Mouse (Mus musculus) kidney, embryonic 16.5 days (tissue): ENCODE measurements at regions not wholly inside any gene's neighbourhood (a gene's known extent, or its start where the extent isn't known, plus 50 kb on each side); places are given as distances from the start of the nearest gene placed in this dataset.
A peak's percentile ranks its signal among the peaks of the same experiment; 100 is the strongest.
"Not testable (repeated sequence)": the region's sequence is repeated elsewhere in the genome, so short reads cannot be mapped to it uniquely, and the experiment has no call there.

Experiments used
- ATAC-seq: fragments of 200-750 bp; cut with Nextera tagmentation; 2 replicates; pipeline ENCODE4 v1.8.0; 2017; ENCODE audit warnings: moderate TSS enrichment; ENCODE audit not compliant: low FRiP score, low TSS enrichment
- H3K27ac ChIP-seq: fragments of 300-500 bp; sonication (generic); 2 replicates; pipeline ENCODE4 v1.5.1; 2014; ENCODE audit warnings: low read length
- H3K27me3 ChIP-seq: fragments of 300-500 bp; sonication (generic); 2 replicates; pipeline ENCODE4 v1.6.1; 2014; ENCODE audit warnings: low read length, control low read depth, mixed read lengths; ENCODE audit not compliant: insufficient read depth
- H3K36me3 ChIP-seq: fragments of 300-500 bp; sonication (generic); 2 replicates; pipeline ENCODE4 v1.6.1; 2014; ENCODE audit warnings: low read length, control low read depth, mixed read lengths; ENCODE audit not compliant: insufficient read depth
- H3K4me1 ChIP-seq: fragments of 300-500 bp; sonication (generic); 2 replicates; pipeline ENCODE4 v1.6.1; 2014; ENCODE audit warnings: low read length, control low read depth, mixed read lengths; ENCODE audit not compliant: insufficient read depth
- H3K4me2 ChIP-seq: fragments of 300-500 bp; sonication (generic); replicated peaks from 2 replicates; pipeline ENCODE4 v1.6.1; 2014; ENCODE audit warnings: low read depth, low read length
- H3K4me3 ChIP-seq: fragments of 300-500 bp; sonication (generic); 2 replicates; pipeline ENCODE4 v1.5.1; 2014; ENCODE audit warnings: mild to moderate bottlenecking, low read length
- H3K9ac ChIP-seq: fragments of 300-500 bp; sonication (generic); replicated peaks from 2 replicates; pipeline ENCODE4 v1.6.1; 2014; ENCODE audit warnings: low read length
- H3K9me3 ChIP-seq: fragments of 300-500 bp; sonication (generic); 2 replicates; pipeline ENCODE4 v1.6.1; 2016; ENCODE audit warnings: low read length, control low read depth
- WGBS: fragments of 180-500 bp; shearing (Covaris S2); extraction: QIAGEN DNeasy Blood & Tissue Kit; methylation state at CpG from one replicate; pipeline ENCODE4 v1.1.7; 2014; 5-methylcytosine and 5-hydroxymethylcytosine counted together

- no peaks in the 10 kb centered on the region for H3K27me3 ChIP-seq
- H3K4me3 ChIP-seq = no peak overlapping the region
- no peak overlapping the region for H3K4me2 ChIP-seq
- no peaks in the 10 kb centered on the region for H3K36me3 ChIP-seq
- no peak for ATAC-seq
- 78% methylated on average over 3 of the region's 3 CpGs for WGBS
- no peaks in the 10 kb centered on the region for H3K4me1 ChIP-seq
- no peak overlapping the region for H3K27ac ChIP-seq
- no peak overlapping the region for H3K9ac ChIP-seq
- no peaks in the 10 kb centered on the region for H3K9me3 ChIP-seq
Measured at GRCm38 (mm10) chr13:41948241-41948640, 100.8 kb upstream of the Adtrp start.

GRCm38 (mm10) chr13:41932313-41933100 is 85.0 kb upstream of the Adtrp start:
- Histone ChIP-seq H3K27me3 (no peaks in the 10 kb centered on the region), H3K4me3 (no peak overlapping the region), H3K9me3 (no peaks in the 10 kb centered on the region), H3K36me3 (no peaks in the 10 kb centered on the region), H3K4me2 (no peak overlapping the region), H3K27ac (no peak overlapping the region), H3K9ac (no peak overlapping the region), H3K4me1 (no peaks in the 10 kb centered on the region)
- ATAC-seq = no peak
- WGBS = 76% methylated on average over 12 of the region's 12 CpGs

- H3K27ac ChIP-seq = no peak overlapping the region
- H3K4me2 ChIP-seq = no peak overlapping the region
- no peaks in the 10 kb centered on the region for H3K36me3 ChIP-seq
- H3K27me3 ChIP-seq = no peaks in the 10 kb centered on the region
- ATAC-seq = no peak
- H3K9me3 ChIP-seq = no peaks in the 10 kb centered on the region
- no peak overlapping the region for H3K4me3 ChIP-seq
- no peak overlapping the region for H3K9ac ChIP-seq
- H3K4me1 ChIP-seq = no peaks in the 10 kb centered on the region
- 86% methylated on average over 1 of the region's 1 CpGs for WGBS
Measured at GRCm38 (mm10) chr13:41929768-41930167, 82.3 kb upstream of the Adtrp start.

- H3K4me1 ChIP-seq, H3K36me3 ChIP-seq, H3K27ac ChIP-seq, H3K4me2 ChIP-seq, H3K9ac ChIP-seq, H3K9me3 ChIP-seq, H3K4me3 ChIP-seq, ATAC-seq, H3K27me3 ChIP-seq: not testable (repeated sequence)
- WGBS = 77% methylated on average over 2 of the region's 2 CpGs
Measured at GRCm38 (mm10) chr13:41925851-41926250, 78.4 kb upstream of the Adtrp start.

GRCm38 (mm10) chr13:41925211-41925610 is 77.7 kb upstream of the Adtrp start:
- H3K4me2 ChIP-seq = no peak overlapping the region
- H3K9ac ChIP-seq = no peak overlapping the region
- 53% methylated on average over 2 of the region's 2 CpGs for WGBS
- no peaks in the 10 kb centered on the region for H3K27me3 ChIP-seq
- no peak for ATAC-seq
- no peaks in the 10 kb centered on the region for H3K9me3 ChIP-seq
- H3K4me3 ChIP-seq = no peak overlapping the region
- H3K4me1 ChIP-seq = no peaks in the 10 kb centered on the region
- no peaks in the 10 kb centered on the region for H3K36me3 ChIP-seq
- no peak overlapping the region for H3K27ac ChIP-seq

- H3K9ac ChIP-seq = no peak overlapping the region
- no peak overlapping the region for H3K4me2 ChIP-seq
- no peak for ATAC-seq
- H3K27ac ChIP-seq = no peak overlapping the region
- H3K4me1 ChIP-seq = no peaks in the 10 kb centered on the region
- H3K27me3 ChIP-seq = no peaks in the 10 kb centered on the region
- H3K9me3 ChIP-seq = no peaks in the 10 kb centered on the region
- 60% methylated on average over 6 of the region's 6 CpGs for WGBS
- H3K36me3 ChIP-seq = no peaks in the 10 kb centered on the region
- H3K4me3 ChIP-seq = no peak overlapping the region
Measured at GRCm38 (mm10) chr13:41921178-41921577, 73.7 kb upstream of the Adtrp start.

GRCm38 (mm10) chr13:41918525-41918924 is 71.0 kb upstream of the Adtrp start:
- H3K4me1 ChIP-seq = no peaks in the 10 kb centered on the region
- H3K27ac ChIP-seq = no peak overlapping the region
- ATAC-seq = no peak
- no peak overlapping the region for H3K4me3 ChIP-seq
- no peaks in the 10 kb centered on the region for H3K9me3 ChIP-seq
- 62% methylated on average over 5 of the region's 5 CpGs for WGBS
- no peaks in the 10 kb centered on the region for H3K27me3 ChIP-seq
- H3K36me3 ChIP-seq = no peaks in the 10 kb centered on the region
- no peak overlapping the region for H3K4me2 ChIP-seq
- H3K9ac ChIP-seq = no peak overlapping the region

GRCm38 (mm10) chr13:41915816-41916215 is 68.3 kb upstream of the Adtrp start:
- H3K4me2 ChIP-seq, H3K4me1 ChIP-seq, H3K27me3 ChIP-seq, H3K27ac ChIP-seq, ATAC-seq, H3K9me3 ChIP-seq, H3K4me3 ChIP-seq, H3K36me3 ChIP-seq, H3K9ac ChIP-seq: not testable (repeated sequence)
- 92% methylated on average over 9 of the region's 9 CpGs for WGBS

- no peaks in the 10 kb centered on the region for H3K9me3 ChIP-seq
- no peaks in the 10 kb centered on the region for H3K4me1 ChIP-seq
- no peaks in the 10 kb centered on the region for H3K27me3 ChIP-seq
- H3K9ac ChIP-seq = no peak overlapping the region
- H3K36me3 ChIP-seq = no peaks in the 10 kb centered on the region
- peak; percentile 70 for ATAC-seq
- WGBS = 38% methylated on average over 3 of the region's 3 CpGs
- no peak overlapping the region for H3K4me3 ChIP-seq
- no peak overlapping the region for H3K27ac ChIP-seq
- no peak overlapping the region for H3K4me2 ChIP-seq
Measured at GRCm38 (mm10) chr13:41910736-41911135, 63.3 kb upstream of the Adtrp start.

- H3K4me1 ChIP-seq = no peaks in the 10 kb centered on the region
- H3K4me2 ChIP-seq = no peak overlapping the region
- H3K27ac ChIP-seq = no peak overlapping the region
- H3K4me3 ChIP-seq = no peak overlapping the region
- no peaks in the 10 kb centered on the region for H3K27me3 ChIP-seq
- H3K36me3 ChIP-seq = no peaks in the 10 kb centered on the region
- no peaks in the 10 kb centered on the region for H3K9me3 ChIP-seq
- no peak for ATAC-seq
- no peak overlapping the region for H3K9ac ChIP-seq
- 73% methylated on average over 10 of the region's 10 CpGs for WGBS
Measured at GRCm38 (mm10) chr13:41910236-41910635, 62.8 kb upstream of the Adtrp start.
